Mouse (Mus musculus): ENCODE measurements around the gene Ube2j1. TPM values are rescaled to one million over a fixed set of nuclear protein-coding genes. Genes with fewer than 3 reads are reported as not detected.

Ube2j1 gene
- polyA plus RNA-seq, 1 experiment from 2014 or later = 50.5 TPM

- Histone ChIP-seq H3K27me3 (no peaks in the 10 kb centered on the region), H3K4me3 (replicated peaks) (no peak overlapping the region), H3K9ac (no peak overlapping the region), H3K27ac (no peak overlapping the region), H3K4me1 (peaks cover 5% of the 10 kb centered on the region; the same call in 1 of the 2 replicates), H3K36me3 (replicated peaks) (no peaks in the 10 kb centered on the region), H3K4me2 (no peak overlapping the region), H3K9me3 (no peaks in the 10 kb centered on the region)
- WGBS = 85% methylated on average over 6 of the region's 6 CpGs
- no peak for ATAC-seq (ENCODE audit: low FRiP score)
Observed at GRCm38 (mm10) chr4:33064986-33065385, 33.8 kb downstream of the Ube2j1 start.

GRCm38 (mm10) chr4:33066223-33066960 is 35.2 kb downstream of the Ube2j1 start:
- Histone ChIP-seq H3K4me2 (no peak overlapping the region), H3K36me3 (replicated peaks) (no peaks in the 10 kb centered on the region), H3K9me3 (no peaks in the 10 kb centered on the region), H3K9ac (no peak overlapping the region), H3K4me3 (replicated peaks) (no peak overlapping the region), H3K27me3 (no peaks in the 10 kb centered on the region), H3K27ac (no peak overlapping the region), H3K4me1 (peaks cover 5% of the 10 kb centered on the region; the same call in 1 of the 2 replicates)
- ATAC-seq (ENCODE audit: low FRiP score) = no peak
- WGBS = 68% methylated on average over 14 of the region's 14 CpGs

- H3K36me3 ChIP-seq (replicated peaks) = no peaks in the 10 kb centered on the region
- no peaks in the 10 kb centered on the region for H3K27me3 ChIP-seq
- no peak overlapping the region for H3K4me2 ChIP-seq
- no peak overlapping the region for H3K27ac ChIP-seq
- ATAC-seq (ENCODE audit: low FRiP score) = no peak
- no peak overlapping the region for H3K9ac ChIP-seq
- no peaks in the 10 kb centered on the region for H3K9me3 ChIP-seq
- WGBS = 87% methylated on average over 3 of the region's 3 CpGs
- no peak overlapping the region for H3K4me3 ChIP-seq (replicated peaks)
- peaks cover 6% of the 10 kb centered on the region; the same call in 1 of the 2 replicates for H3K4me1 ChIP-seq
Observed at GRCm38 (mm10) chr4:33067331-33067730, 36.1 kb downstream of the Ube2j1 start.

GRCm38 (mm10) chr4:33067826-33068225 is 36.6 kb downstream of the Ube2j1 start:
- no peak overlapping the region for H3K9ac ChIP-seq
- H3K9me3 ChIP-seq = no peaks in the 10 kb centered on the region
- H3K4me2 ChIP-seq = no peak overlapping the region
- 93% methylated on average over 6 of the region's 6 CpGs for WGBS
- H3K27ac ChIP-seq = no peak overlapping the region
- H3K4me1 ChIP-seq = peaks cover 11% of the 10 kb centered on the region; the same call in 1 of the 2 replicates
- no peak for ATAC-seq (ENCODE audit: low FRiP score)
- H3K4me3 ChIP-seq (replicated peaks) = no peak overlapping the region
- no peaks in the 10 kb centered on the region for H3K36me3 ChIP-seq (replicated peaks)
- no peaks in the 10 kb centered on the region for H3K27me3 ChIP-seq

GRCm38 (mm10) chr4:33068894-33069293 is 37.7 kb downstream of the Ube2j1 start:
- no peaks in the 10 kb centered on the region for H3K27me3 ChIP-seq
- ATAC-seq (ENCODE audit: low FRiP score) = no peak
- no peak overlapping the region for H3K27ac ChIP-seq
- no peaks in the 10 kb centered on the region for H3K36me3 ChIP-seq (replicated peaks)
- H3K4me2 ChIP-seq = no peak overlapping the region
- WGBS = 81% methylated on average over 6 of the region's 6 CpGs
- H3K9me3 ChIP-seq = no peaks in the 10 kb centered on the region
- H3K4me1 ChIP-seq = peaks cover 14% of the 10 kb centered on the region; the same call in 1 of the 2 replicates
- H3K4me3 ChIP-seq (replicated peaks) = no peak overlapping the region
- no peak overlapping the region for H3K9ac ChIP-seq

GRCm38 (mm10) chr4:33070326-33070725 is 39.1 kb downstream of the Ube2j1 start:
- Histone ChIP-seq H3K4me3 (replicated peaks) (no peak overlapping the region), H3K9me3 (no peaks in the 10 kb centered on the region), H3K27ac (no peak overlapping the region), H3K36me3 (replicated peaks) (no peaks in the 10 kb centered on the region), H3K4me1 (peaks cover 14% of the 10 kb centered on the region; the same call in 1 of the 2 replicates), H3K4me2 (no peak overlapping the region), H3K27me3 (no peaks in the 10 kb centered on the region), H3K9ac (no peak overlapping the region)
- whole genome bisulfite sequencing = 90% methylated on average over 6 of the region's 6 CpGs
- ATAC-seq (ENCODE audit: low FRiP score) = no peak

- Histone ChIP-seq H3K4me1 (peaks cover 12% of the 10 kb centered on the region; the same call in 1 of the 2 replicates), H3K36me3 (replicated peaks) (no peaks in the 10 kb centered on the region), H3K4me2 (no peak overlapping the region), H3K4me3 (replicated peaks) (no peak overlapping the region), H3K27ac (no peak overlapping the region), H3K9ac (no peak overlapping the region), H3K27me3 (no peaks in the 10 kb centered on the region), H3K9me3 (no peaks in the 10 kb centered on the region)
- ATAC-seq (ENCODE audit: low FRiP score) = no peak
- WGBS = 90% methylated on average over 6 of the region's 6 CpGs
Observed at GRCm38 (mm10) chr4:33071337-33071736, 40.1 kb downstream of the Ube2j1 start.

- peaks cover 3% of the 10 kb centered on the region; the same call in 1 of the 2 replicates for H3K27me3 ChIP-seq
- no peak overlapping the region for H3K4me3 ChIP-seq (replicated peaks)
- ATAC-seq (ENCODE audit: low FRiP score) = no peak
- H3K36me3 ChIP-seq (replicated peaks) = no peaks in the 10 kb centered on the region
- WGBS = 51% methylated on average over 11 of the region's 11 CpGs
- no peak overlapping the region for H3K9ac ChIP-seq
- peaks cover 8% of the 10 kb centered on the region; the same call in 1 of the 2 replicates for H3K4me1 ChIP-seq
- no peak overlapping the region for H3K27ac ChIP-seq
- H3K9me3 ChIP-seq = no peaks in the 10 kb centered on the region
- no peak overlapping the region for H3K4me2 ChIP-seq
Observed at GRCm38 (mm10) chr4:33072526-33073161, 41.4 kb downstream of the Ube2j1 start.

- WGBS = 86% methylated on average over 4 of the region's 4 CpGs
- H3K27me3 ChIP-seq = peaks cover 3% of the 10 kb centered on the region; the same call in 1 of the 2 replicates
- H3K9me3 ChIP-seq = no peaks in the 10 kb centered on the region
- H3K27ac ChIP-seq = no peak overlapping the region
- no peaks in the 10 kb centered on the region for H3K36me3 ChIP-seq (replicated peaks)
- H3K4me2 ChIP-seq = no peak overlapping the region
- no peak for ATAC-seq (ENCODE audit: low FRiP score)
- H3K4me1 ChIP-seq = peaks cover 8% of the 10 kb centered on the region; the same call in 1 of the 2 replicates
- no peak overlapping the region for H3K9ac ChIP-seq
- no peak overlapping the region for H3K4me3 ChIP-seq (replicated peaks)
Observed at GRCm38 (mm10) chr4:33074406-33074805, 43.2 kb downstream of the Ube2j1 start.

GRCm38 (mm10) chr4:33074851-33075250 is 43.6 kb downstream of the Ube2j1 start:
- Histone ChIP-seq H3K4me3 (replicated peaks) (no peak overlapping the region), H3K27me3 (peaks cover 3% of the 10 kb centered on the region; the same call in 1 of the 2 replicates), H3K27ac (no peak overlapping the region), H3K9ac (no peak overlapping the region), H3K4me2 (no peak overlapping the region), H3K9me3 (no peaks in the 10 kb centered on the region), H3K36me3 (replicated peaks) (no peaks in the 10 kb centered on the region), H3K4me1 (peaks cover 8% of the 10 kb centered on the region; the same call in 1 of the 2 replicates)
- ATAC-seq (ENCODE audit: low FRiP score) = no peak
- 80% methylated on average over 5 of the region's 5 CpGs for WGBS

- Histone ChIP-seq H3K9ac (no peak overlapping the region), H3K27me3 (peaks cover 3% of the 10 kb centered on the region; the same call in 1 of the 2 replicates), H3K4me2 (no peak overlapping the region), H3K36me3 (replicated peaks) (no peaks in the 10 kb centered on the region), H3K9me3 (no peaks in the 10 kb centered on the region), H3K4me3 (replicated peaks) (no peak overlapping the region), H3K4me1 (peaks cover 8% of the 10 kb centered on the region; the same call in 1 of the 2 replicates), H3K27ac (no peak overlapping the region)
- WGBS = 88% methylated on average over 5 of the region's 5 CpGs
- no peak for ATAC-seq (ENCODE audit: low FRiP score)
Observed at GRCm38 (mm10) chr4:33075776-33076524, 44.7 kb downstream of the Ube2j1 start.

- ATAC-seq (ENCODE audit: low FRiP score) = no peak
- Histone ChIP-seq H3K4me3 (replicated peaks) (no peak overlapping the region), H3K4me1 (peaks cover 8% of the 10 kb centered on the region; the same call in 1 of the 2 replicates), H3K9me3 (no peaks in the 10 kb centered on the region), H3K36me3 (replicated peaks) (no peaks in the 10 kb centered on the region), H3K27me3 (peaks cover 3% of the 10 kb centered on the region; the same call in 1 of the 2 replicates), H3K27ac (no peak overlapping the region), H3K9ac (no peak overlapping the region), H3K4me2 (no peak overlapping the region)
- WGBS = 81% methylated on average over 11 of the region's 11 CpGs
Observed at GRCm38 (mm10) chr4:33077161-33077560, 45.9 kb downstream of the Ube2j1 start.
